Mouse (Mus musculus) C2C12 (cell line): ENCODE results near the gene Bsn. TPM values are rescaled to one million over a fixed set of nuclear protein-coding genes. Genes with fewer than 3 reads are reported as not detected.

ENCODE experiments used
- H3K27me3 ChIP-seq: one replicate; pipeline ENCODE4 v1.6.1; 2011; ENCODE audit not compliant: control insufficient read depth, insufficient read depth, insufficient read length
- H3K36me3 ChIP-seq: one replicate; pipeline ENCODE4 v1.6.1; 2011; ENCODE audit not compliant: control insufficient read depth, insufficient read depth
- H3K4me3 ChIP-seq: one replicate; pipeline ENCODE4 v1.5.1; 2011; ENCODE audit warnings: mild to moderate bottlenecking, control low read depth; ENCODE audit not compliant: poor library complexity, insufficient read depth, severe bottlenecking
- H3K79me2 ChIP-seq: one replicate; pipeline ENCODE4 v1.6.1; 2011; ENCODE audit not compliant: control insufficient read depth, insufficient read depth
- H3K79me3 ChIP-seq: one replicate; pipeline ENCODE4 v1.6.1; 2011; ENCODE audit warnings: low read depth, control low read depth
- H3ac ChIP-seq: one replicate; pipeline ENCODE3; 2011; ENCODE audit warnings: low read depth; ENCODE audit not compliant: control insufficient read depth, insufficient read length
- CEBPB ChIP-seq: IDR thresholded peaks from one replicate; pipeline ENCODE4 v1.6.1; 2011; ENCODE audit warnings: low read depth, mild to moderate bottlenecking, control low read depth, moderate library complexity
- CTCF ChIP-seq: IDR thresholded peaks from one replicate; pipeline ENCODE4 v1.5.1; 2011; ENCODE audit not compliant: control insufficient read depth, insufficient read depth, insufficient read length
- FOSL1 ChIP-seq: IDR thresholded peaks from one replicate; pipeline ENCODE4 v1.8.0; 2011; ENCODE audit warnings: mild to moderate bottlenecking, low read length; ENCODE audit not compliant: poor library complexity, insufficient read depth, severe bottlenecking
- MAX ChIP-seq: IDR thresholded peaks from one replicate; pipeline ENCODE4 v1.6.1; 2011; ENCODE audit warnings: mild to moderate bottlenecking, control low read depth
- MYOD1 ChIP-seq: IDR thresholded peaks from one replicate; pipeline ENCODE4 v1.6.1; 2011; ENCODE audit warnings: low read depth; ENCODE audit not compliant: control insufficient read depth, insufficient read length
- MYOG ChIP-seq: IDR thresholded peaks from one replicate; pipeline ENCODE4 v1.6.1; 2011; ENCODE audit not compliant: control insufficient read depth, insufficient read length; ENCODE audit errors: extremely low read depth
- USF1 ChIP-seq: IDR thresholded peaks from one replicate; pipeline ENCODE4 v1.6.1; 2011; ENCODE audit warnings: low read depth, mild to moderate bottlenecking, control low read depth, moderate library complexity
- polyA plus RNA-seq: library from polyadenylated mRNA; unstranded; fragments of >200 nt; fragmentation: generic; extraction: Trizol; gene quantifications from one replicate; pipeline ENCODE4 v1.2.1, GENCODE M21; 2012; ENCODE audit warnings: missing spikeins

Bsn gene
- polyA plus RNA-seq, 1 experiment = 0.85 TPM

DNA sequence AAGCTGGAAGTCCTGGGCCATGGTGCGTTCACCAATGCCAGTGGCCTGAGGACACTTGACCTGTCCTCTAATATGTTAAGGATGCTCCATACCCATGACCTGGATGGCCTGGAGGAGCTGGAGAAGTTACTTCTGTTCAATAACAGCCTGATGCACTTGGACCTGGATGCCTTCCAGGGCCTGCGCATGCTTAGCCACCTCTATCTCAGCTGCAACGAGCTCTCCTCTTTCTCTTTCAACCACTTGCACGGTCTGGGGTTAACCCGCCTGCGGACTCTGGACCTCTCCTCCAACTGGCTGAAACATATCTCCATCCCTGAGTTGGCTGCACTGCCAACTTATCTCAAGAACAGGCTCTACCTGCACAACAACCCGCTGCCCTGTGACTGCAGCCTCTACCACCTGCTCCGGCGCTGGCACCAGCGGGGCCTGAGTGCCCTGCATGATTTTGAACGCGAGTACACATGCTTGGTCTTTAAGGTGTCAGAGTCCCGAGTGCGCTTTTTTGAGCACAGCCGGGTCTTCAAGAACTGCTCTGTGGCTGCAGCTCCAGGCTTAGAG is 136.4 kb downstream of the Bsn start:
- Histone ChIP-seq H3K36me3 (peaks cover 13% of the 10 kb centered on the region), H3K79me3 (peaks cover 1% of the 10 kb centered on the region), H3K27me3 (no peaks in the 10 kb centered on the region), H3K4me3 (no peak overlapping the region), H3ac (no peak overlapping the region), H3K79me2 (peaks cover 12% of the 10 kb centered on the region)
- no peak for TF ChIP-seq USF1

GRCm38 (mm10) chr9:108052885-108053664 is 137.1 kb downstream of the Bsn start, which contains the start of gene Amigo3:
TSS of gene Amigo3 (plus strand) at chr9:108053159.
- Histone ChIP-seq H3K4me3 (no peak within 1 kb of the TSS), H3K36me3 (peaks cover 13% of the 10 kb centered on the region)

GRCm38 (mm10) chr9:108052411-108052810 is 137.8 kb downstream of the Bsn start:
- TF ChIP-seq USF1 = no peak
- TF ChIP-seq MYOD1 = no peak
- TF ChIP-seq MYOG = no peak
- TF ChIP-seq MAX = no peak
- no peak for TF ChIP-seq CTCF
- TF ChIP-seq FOSL1 = no peak
- TF ChIP-seq CEBPB = no peak
- H3K36me3 ChIP-seq = peaks cover 13% of the 10 kb centered on the region
- no peak overlapping the region for H3K4me3 ChIP-seq
- peaks cover 1% of the 10 kb centered on the region for H3K79me3 ChIP-seq
- H3K79me2 ChIP-seq = peaks cover 12% of the 10 kb centered on the region
- no peaks in the 10 kb centered on the region for H3K27me3 ChIP-seq
- H3ac ChIP-seq = no peak overlapping the region

More at GRCm38 (mm10) chr9:108052885-108053664, 137.1 kb downstream of the Bsn start, which contains the start of gene Amigo3:
- no peak for TF ChIP-seq MYOD1
- no peak for TF ChIP-seq MYOG
- no peak for TF ChIP-seq MAX
- TF ChIP-seq CEBPB = no peak
- peak; percentile 63 for TF ChIP-seq CTCF
- TF ChIP-seq FOSL1 = no peak
- Histone ChIP-seq H3ac (no peak within 1 kb of the TSS), H3K27me3 (no peaks in the 10 kb centered on the region), H3K79me2 (peaks cover 12% of the 10 kb centered on the region), H3K79me3 (peaks cover 1% of the 10 kb centered on the region)

DNA sequence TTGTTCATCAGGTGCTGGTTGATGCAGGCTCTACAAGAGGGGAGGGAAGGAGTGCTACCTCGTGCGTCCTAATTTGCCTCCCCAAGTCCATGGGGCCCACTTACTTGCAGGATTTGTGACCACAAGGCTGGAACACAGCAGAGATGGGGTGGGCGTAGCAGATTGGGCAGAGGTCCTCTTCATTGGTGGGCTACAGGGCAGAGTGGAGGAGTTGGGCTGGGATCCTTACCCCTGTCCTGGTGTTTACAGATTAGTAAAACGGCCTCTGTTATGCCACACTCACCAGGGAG is 138.3 kb downstream of the Bsn start:
- Histone ChIP-seq H3ac (no peak overlapping the region), H3K79me3 (peaks cover 1% of the 10 kb centered on the region), H3K4me3 (no peak overlapping the region), H3K27me3 (no peaks in the 10 kb centered on the region), H3K36me3 (peaks cover 13% of the 10 kb centered on the region), H3K79me2 (peaks cover 12% of the 10 kb centered on the region)
- no peak for TF ChIP-seq FOSL1
- TF ChIP-seq MAX = no peak
- no peak for TF ChIP-seq CEBPB
- no peak for TF ChIP-seq USF1
- no peak for TF ChIP-seq MYOG
- no peak for TF ChIP-seq MYOD1
- TF ChIP-seq CTCF = no peak

DNA sequence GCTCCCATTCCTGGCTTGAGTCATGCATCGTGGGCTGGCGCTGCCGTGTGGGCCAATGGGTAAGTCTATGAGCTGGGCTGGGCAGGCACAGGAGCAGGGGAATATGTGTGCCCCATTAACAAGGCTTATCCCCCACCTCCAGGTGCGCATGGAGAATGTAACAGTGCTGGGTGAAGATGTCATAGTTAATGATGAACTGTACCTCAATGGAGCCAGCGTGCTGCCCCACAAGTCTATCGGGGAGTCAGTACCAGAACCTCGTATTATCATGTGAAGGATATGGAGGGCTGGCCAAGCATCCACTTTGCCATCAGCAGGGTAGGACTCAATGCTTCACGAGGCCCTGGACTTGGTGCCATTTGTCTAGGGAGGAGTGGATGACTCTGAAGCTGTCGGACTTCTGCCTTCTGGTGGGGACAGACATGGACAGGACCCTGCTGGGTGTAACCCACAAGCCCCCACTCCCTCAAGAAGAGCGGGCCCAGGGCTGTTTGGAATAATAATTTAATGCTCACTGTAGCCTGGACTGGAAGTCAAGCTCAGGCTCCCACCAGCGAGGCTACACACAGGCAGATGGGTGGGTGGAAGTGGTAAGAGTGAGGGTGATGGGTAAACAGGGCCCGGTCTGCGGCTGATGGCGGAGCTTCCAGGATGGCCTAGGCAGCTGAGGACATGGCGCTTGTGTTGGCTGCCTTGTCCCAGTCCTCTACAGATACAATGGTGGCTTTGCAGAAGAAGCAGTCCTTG is 138.8 kb downstream of the Bsn start:
- Histone ChIP-seq H3K79me2 (peaks cover 12% of the 10 kb centered on the region), H3K36me3 (peaks cover 13% of the 10 kb centered on the region), H3K27me3 (no peaks in the 10 kb centered on the region), H3K4me3 (no peak overlapping the region), H3K79me3 (peaks cover 1% of the 10 kb centered on the region), H3ac (no peak overlapping the region)
- no peak for TF ChIP-seq USF1
- no peak for TF ChIP-seq CTCF
- TF ChIP-seq CEBPB = no peak
- TF ChIP-seq FOSL1 = no peak
- no peak for TF ChIP-seq MAX
- no peak for TF ChIP-seq MYOG
- no peak for TF ChIP-seq MYOD1
